Mouse (Mus musculus): ENCODE measurements at regions not wholly inside any gene's neighbourhood (a gene's known extent, or its start where the extent isn't known, plus 50 kb on each side); places are given as distances from the start of the nearest gene placed in this dataset.

- H3K4me2 ChIP-seq (ENCODE audit: low read depth) = no peak overlapping the region
- peak; percentile 39 for DNase-seq (ENCODE audit: low spot score)
- 27% methylated on average over 6 of the region's 6 CpGs for WGBS
- no peak overlapping the region for H3K27ac ChIP-seq (ENCODE audit: low read depth, low read length)
- no peak overlapping the region; the same call in 1 of the 2 replicates for H3K9ac ChIP-seq (ENCODE audit: low read length)
- no peaks in the 10 kb centered on the region for H3K27me3 ChIP-seq (ENCODE audit: control insufficient read depth, insufficient read depth, low read length)
- ATAC-seq (ENCODE audit: insufficient read depth, low FRiP score, low TSS enrichment) = no peak
- no peaks in the 10 kb centered on the region for H3K9me3 ChIP-seq (ENCODE audit: control insufficient read depth, low read length)
- no peaks in the 10 kb centered on the region for H3K36me3 ChIP-seq (ENCODE audit: control insufficient read depth, insufficient read depth, low read length)
- H3K4me3 ChIP-seq (ENCODE audit: low read depth, low read length) = no peak overlapping the region
- H3K4me1 ChIP-seq (ENCODE audit: control insufficient read depth, insufficient read depth, low read length) = no peaks in the 10 kb centered on the region; the same call in 1 of the 2 replicates
Measured at GRCm38 (mm10) chr9:47076946-47077345, 78.4 kb downstream of the Gm4791 start.

GRCm38 (mm10) chr9:47077416-47077815, 78.9 kb downstream of the Gm4791 start:
- no peak for DNase-seq (ENCODE audit: low spot score)
- H3K27ac ChIP-seq (ENCODE audit: low read depth, low read length) = no peak overlapping the region
- no peak overlapping the region for H3K4me3 ChIP-seq (ENCODE audit: low read depth, low read length)
- H3K36me3 ChIP-seq (ENCODE audit: control insufficient read depth, insufficient read depth, low read length) = no peaks in the 10 kb centered on the region
- WGBS = 38% methylated on average over 2 of the region's 2 CpGs
- ATAC-seq (ENCODE audit: insufficient read depth, low FRiP score, low TSS enrichment) = no peak
- H3K4me2 ChIP-seq (ENCODE audit: low read depth) = no peak overlapping the region
- no peak overlapping the region for H3K9ac ChIP-seq (ENCODE audit: low read length)
- no peaks in the 10 kb centered on the region for H3K9me3 ChIP-seq (ENCODE audit: control insufficient read depth, low read length)
- H3K27me3 ChIP-seq (ENCODE audit: control insufficient read depth, insufficient read depth, low read length) = no peaks in the 10 kb centered on the region
- H3K4me1 ChIP-seq (ENCODE audit: control insufficient read depth, insufficient read depth, low read length) = no peaks in the 10 kb centered on the region; the same call in 1 of the 2 replicates

GRCm38 (mm10) chr9:47077945-47078344, 79.4 kb downstream of the Gm4791 start:
- no peak overlapping the region for H3K27ac ChIP-seq (ENCODE audit: low read depth, low read length)
- H3K9ac ChIP-seq (ENCODE audit: low read length) = no peak overlapping the region
- no peaks in the 10 kb centered on the region for H3K36me3 ChIP-seq (ENCODE audit: control insufficient read depth, insufficient read depth, low read length)
- ATAC-seq (ENCODE audit: insufficient read depth, low FRiP score, low TSS enrichment) = no peak
- H3K4me1 ChIP-seq (ENCODE audit: control insufficient read depth, insufficient read depth, low read length) = no peaks in the 10 kb centered on the region; the same call in 1 of the 2 replicates
- no peak overlapping the region for H3K4me3 ChIP-seq (ENCODE audit: low read depth, low read length)
- no peaks in the 10 kb centered on the region for H3K27me3 ChIP-seq (ENCODE audit: control insufficient read depth, insufficient read depth, low read length)
- WGBS = 91% methylated on average over 3 of the region's 3 CpGs
- no peak for DNase-seq (ENCODE audit: low spot score)
- H3K9me3 ChIP-seq (ENCODE audit: control insufficient read depth, low read length) = no peaks in the 10 kb centered on the region
- no peak overlapping the region for H3K4me2 ChIP-seq (ENCODE audit: low read depth)

- H3K9ac ChIP-seq (ENCODE audit: low read length) = no peak overlapping the region
- ATAC-seq (ENCODE audit: insufficient read depth, low FRiP score, low TSS enrichment) (no peak), DNase-seq (ENCODE audit: low spot score) (no peak)
- no peak overlapping the region for H3K4me2 ChIP-seq (ENCODE audit: low read depth)
- WGBS = 96% methylated on average over 6 of the region's 6 CpGs
- H3K36me3 ChIP-seq (ENCODE audit: control insufficient read depth, insufficient read depth, low read length) = no peaks in the 10 kb centered on the region
- H3K9me3 ChIP-seq (ENCODE audit: control insufficient read depth, low read length) = no peaks in the 10 kb centered on the region
- no peaks in the 10 kb centered on the region; the same call in 1 of the 2 replicates for H3K4me1 ChIP-seq (ENCODE audit: control insufficient read depth, insufficient read depth, low read length)
- no peak overlapping the region for H3K27ac ChIP-seq (ENCODE audit: low read depth, low read length)
- no peak overlapping the region for H3K4me3 ChIP-seq (ENCODE audit: low read depth, low read length)
- no peaks in the 10 kb centered on the region for H3K27me3 ChIP-seq (ENCODE audit: control insufficient read depth, insufficient read depth, low read length)
Measured at GRCm38 (mm10) chr9:47081407-47081806, 82.9 kb downstream of the Gm4791 start.

- no peaks in the 10 kb centered on the region for H3K36me3 ChIP-seq (ENCODE audit: control insufficient read depth, insufficient read depth, low read length)
- no peak overlapping the region for H3K4me3 ChIP-seq (ENCODE audit: low read depth, low read length)
- WGBS = 56% methylated on average over 10 of the region's 10 CpGs
- H3K9me3 ChIP-seq (ENCODE audit: control insufficient read depth, low read length) = no peaks in the 10 kb centered on the region
- no peak overlapping the region for H3K27ac ChIP-seq (ENCODE audit: low read depth, low read length)
- no peaks in the 10 kb centered on the region for H3K27me3 ChIP-seq (ENCODE audit: control insufficient read depth, insufficient read depth, low read length)
- no peak overlapping the region for H3K9ac ChIP-seq (ENCODE audit: low read length)
- no peaks in the 10 kb centered on the region for H3K4me1 ChIP-seq (ENCODE audit: control insufficient read depth, insufficient read depth, low read length)
- H3K4me2 ChIP-seq (ENCODE audit: low read depth) = no peak overlapping the region
- no peak for ATAC-seq (ENCODE audit: insufficient read depth, low FRiP score, low TSS enrichment)
- DNase-seq (ENCODE audit: low spot score) = no peak
Measured at GRCm38 (mm10) chr9:47091796-47092195, 93.3 kb downstream of the Gm4791 start.

- no peak overlapping the region for H3K27ac ChIP-seq (ENCODE audit: low read depth, low read length)
- ATAC-seq (ENCODE audit: insufficient read depth, low FRiP score, low TSS enrichment) (no peak), DNase-seq (ENCODE audit: low spot score) (no peak)
- no peaks in the 10 kb centered on the region for H3K9me3 ChIP-seq (ENCODE audit: control insufficient read depth, low read length)
- no peak overlapping the region for H3K4me3 ChIP-seq (ENCODE audit: low read depth, low read length)
- 92% methylated on average over 4 of the region's 4 CpGs for WGBS
- no peaks in the 10 kb centered on the region for H3K27me3 ChIP-seq (ENCODE audit: control insufficient read depth, insufficient read depth, low read length)
- no peaks in the 10 kb centered on the region for H3K36me3 ChIP-seq (ENCODE audit: control insufficient read depth, insufficient read depth, low read length)
- no peak overlapping the region for H3K9ac ChIP-seq (ENCODE audit: low read length)
- no peaks in the 10 kb centered on the region for H3K4me1 ChIP-seq (ENCODE audit: control insufficient read depth, insufficient read depth, low read length)
- H3K4me2 ChIP-seq (ENCODE audit: low read depth) = no peak overlapping the region
Measured at GRCm38 (mm10) chr9:47095656-47096055, 97.1 kb downstream of the Gm4791 start.

GRCm38 (mm10) chr9:47103316-47103715, 104.8 kb downstream of the Gm4791 start:
- 75% methylated on average over 3 of the region's 3 CpGs for WGBS
- no peak for ATAC-seq (ENCODE audit: insufficient read depth, low FRiP score, low TSS enrichment)

GRCm38 (mm10) chr9:47103966-47104365, 105.4 kb downstream of the Gm4791 start:
- ATAC-seq (ENCODE audit: insufficient read depth, low FRiP score, low TSS enrichment) (no peak), DNase-seq (ENCODE audit: low spot score) (no peak)
- no peaks in the 10 kb centered on the region for H3K9me3 ChIP-seq (ENCODE audit: control insufficient read depth, low read length)
- no peak overlapping the region for H3K4me2 ChIP-seq (ENCODE audit: low read depth)
- no peaks in the 10 kb centered on the region for H3K27me3 ChIP-seq (ENCODE audit: control insufficient read depth, insufficient read depth, low read length)
- no peak overlapping the region for H3K27ac ChIP-seq (ENCODE audit: low read depth, low read length)
- H3K36me3 ChIP-seq (ENCODE audit: control insufficient read depth, insufficient read depth, low read length) = no peaks in the 10 kb centered on the region
- H3K4me1 ChIP-seq (ENCODE audit: control insufficient read depth, insufficient read depth, low read length) = no peaks in the 10 kb centered on the region
- H3K9ac ChIP-seq (ENCODE audit: low read length) = no peak overlapping the region
- WGBS = 94% methylated on average over 5 of the region's 5 CpGs
- no peak overlapping the region for H3K4me3 ChIP-seq (ENCODE audit: low read depth, low read length)

More at GRCm38 (mm10) chr9:47103316-47103715, 104.8 kb downstream of the Gm4791 start:
- Histone ChIP-seq H3K9me3 (ENCODE audit: control insufficient read depth, low read length) (no peaks in the 10 kb centered on the region), H3K9ac (ENCODE audit: low read length) (no peak overlapping the region), H3K27me3 (ENCODE audit: control insufficient read depth, insufficient read depth, low read length) (no peaks in the 10 kb centered on the region), H3K36me3 (ENCODE audit: control insufficient read depth, insufficient read depth, low read length) (no peaks in the 10 kb centered on the region), H3K4me1 (ENCODE audit: control insufficient read depth, insufficient read depth, low read length) (no peaks in the 10 kb centered on the region), H3K27ac (ENCODE audit: low read depth, low read length) (no peak overlapping the region), H3K4me3 (ENCODE audit: low read depth, low read length) (no peak overlapping the region), H3K4me2 (ENCODE audit: low read depth) (no peak overlapping the region)
- no peak for DNase-seq (ENCODE audit: low spot score)

GRCm38 (mm10) chr9:47108096-47108495, 109.6 kb downstream of the Gm4791 start:
- no peak for ATAC-seq (ENCODE audit: insufficient read depth, low FRiP score, low TSS enrichment)
- no peak overlapping the region for H3K27ac ChIP-seq (ENCODE audit: low read depth, low read length)
- no peak overlapping the region for H3K4me2 ChIP-seq (ENCODE audit: low read depth)
- DNase-seq (ENCODE audit: low spot score) = no peak
- no peaks in the 10 kb centered on the region for H3K9me3 ChIP-seq (ENCODE audit: control insufficient read depth, low read length)
- H3K9ac ChIP-seq (ENCODE audit: low read length) = no peak overlapping the region
- H3K27me3 ChIP-seq (ENCODE audit: control insufficient read depth, insufficient read depth, low read length) = no peaks in the 10 kb centered on the region
- H3K4me3 ChIP-seq (ENCODE audit: low read depth, low read length) = no peak overlapping the region
- no peaks in the 10 kb centered on the region for H3K4me1 ChIP-seq (ENCODE audit: control insufficient read depth, insufficient read depth, low read length)
- WGBS = 66% methylated on average over 5 of the region's 5 CpGs
- H3K36me3 ChIP-seq (ENCODE audit: control insufficient read depth, insufficient read depth, low read length) = no peaks in the 10 kb centered on the region
